Mouse (Mus musculus) G1E (cell line): ENCODE measurements around the gene Pnlip.

Source experiments
- CTCF ChIP-seq: IDR thresholded peaks from 2 replicates; pipeline ENCODE4 v1.5.1; 2012; ENCODE audit warnings: low read depth, low read length, inconsistent platforms, mixed read lengths
- TAL1 ChIP-seq: conservative IDR thresholded peaks from 2 replicates; pipeline ENCODE4 v1.6.1; 2012; ENCODE audit warnings: low read depth, low read length, inconsistent platforms, mixed read lengths

GRCm38 (mm10) chr19:58629351-58629773 lies 22.9 kb upstream of the Pnlip start:
- TF ChIP-seq CTCF = no peak
- TF ChIP-seq TAL1 = no peak
